Mouse (Mus musculus): ENCODE measurements at regions not wholly inside any gene's neighbourhood (a gene's known extent, or its start where the extent isn't known, plus 50 kb on each side); places are given as distances from the start of the nearest gene placed in this dataset.

DNA sequence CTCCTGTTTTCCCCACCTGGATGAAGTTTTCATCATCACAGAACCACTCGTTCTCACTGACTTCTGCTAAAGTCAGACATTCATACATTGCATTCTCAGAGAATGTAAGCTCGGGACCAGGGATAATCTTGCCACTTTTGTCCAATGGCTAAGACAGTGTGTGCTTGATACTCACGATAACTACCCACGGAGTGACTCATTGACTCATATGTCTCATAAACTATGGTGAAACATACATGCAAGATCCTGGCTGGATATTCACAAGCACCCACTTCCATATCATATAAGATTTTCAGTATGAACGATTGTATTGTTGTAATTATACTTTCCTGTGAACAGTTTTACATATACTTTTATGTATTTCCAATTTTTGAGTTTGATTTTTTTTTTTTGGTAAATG lies 560.5 kb upstream of the Btbd3 start:
- TF ChIP-seq HCFC1 (IDR thresholded peaks at IDR 0.05; ENCODE audit: borderline replicate concordance, insufficient read depth, low read length) (no peak), ZC3H11A (IDR thresholded peaks at IDR 0.05; ENCODE audit: borderline replicate concordance, low read depth, low read length) (no peak), CHD2 (IDR thresholded peaks at IDR 0.05; ENCODE audit: low read depth, low read length) (no peak)

Measured in ES-E14 (cell line).